In the genomic region with DNA sequence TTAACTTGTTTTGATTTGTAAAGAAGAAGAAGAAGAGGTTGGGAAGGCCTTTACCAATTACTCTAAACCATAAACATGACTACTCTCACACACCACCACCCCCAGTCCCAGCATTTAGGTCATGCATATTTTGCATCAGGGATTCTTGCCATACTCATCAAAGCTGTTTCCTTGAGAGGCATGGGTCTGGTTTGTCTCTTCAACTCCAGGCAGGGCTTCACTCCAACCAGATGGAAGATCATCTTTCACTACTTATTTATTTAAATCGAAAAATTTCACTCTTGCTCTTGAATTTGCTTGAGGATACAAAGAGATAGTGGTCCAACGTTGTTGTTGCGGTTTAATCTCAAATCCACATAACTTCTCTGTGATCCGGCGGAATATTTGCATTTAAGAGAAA, we compare ENCODE assay signal across 25 mouse cellular contexts.
DNase-seq lines count a peak whose midpoint lies in the region; ATAC-seq and TF ChIP-seq lines count a peak whose summit lies in the region.
"Had no signal": no experiment of that assay in that cellular context is flagged by ENCODE, and none has a peak within 500 bp of the region (broad histone marks: within the 10 kb centered on the region; RNA-seq: fewer than 3 reads in every experiment).

No protein-coding gene starts in this region.

- ATAC-seq in embryonic facial prominence, embryonic 13.5 days (ENCODE audit: insufficient number of reproducible peaks, insufficient read depth, low FRiP score, low TSS enrichment, low read depth) = 0 out of 2 replicates have a peak, but pooled peaks have one; percentile 69
- 0 out of 2 replicates have a peak, but pooled peaks have one; percentile 51 for ATAC-seq in embryonic facial prominence, embryonic 15.5 days (ENCODE audit: insufficient number of reproducible peaks, low FRiP score, low TSS enrichment, low read depth)
- no peak for ATAC-seq in hindbrain, postnatal 0 days
- ATAC-seq: forebrain, embryonic 14.5 days; forebrain, postnatal 0 days; Patski had no signal

- no peak overlapping the region for H3K4me2 ChIP-seq in embryonic facial prominence, embryonic 13.5 days
- H3K4me2 ChIP-seq in embryonic facial prominence, embryonic 15.5 days (replicated peaks) = no peak overlapping the region
- H3K4me2 ChIP-seq in hindbrain, postnatal 0 days (ENCODE audit: low read depth, low read length) = no peak overlapping the region
- H3K4me2 ChIP-seq: embryonic facial prominence, embryonic 12.5 days; heart, embryonic 13.5 days; hindbrain, embryonic 12.5 days; hindbrain, embryonic 15.5 days had no signal

- no peak overlapping the region for H3K4me3 ChIP-seq in embryonic facial prominence, embryonic 13.5 days
- H3K4me3 ChIP-seq in embryonic facial prominence, embryonic 10.5 days = no peak overlapping the region
- H3K4me3 ChIP-seq in embryonic facial prominence, embryonic 15.5 days (replicated peaks) = no peak overlapping the region
- H3K4me3 ChIP-seq in hindbrain, postnatal 0 days (ENCODE audit: low read length) = no peak overlapping the region
- H3K4me3 ChIP-seq: embryonic facial prominence, embryonic 12.5 days; gastrocnemius, adult 2 months; heart, adult 2 months; heart, embryonic 10.5 days; heart, embryonic 13.5 days; hindbrain, embryonic 12.5 days; hindbrain, embryonic 15.5 days had no signal

- no peaks in the 10 kb centered on the region for H3K9me3 ChIP-seq in embryonic facial prominence, embryonic 13.5 days
- H3K9me3 ChIP-seq in embryonic facial prominence, embryonic 10.5 days = no peaks in the 10 kb centered on the region
- no peaks in the 10 kb centered on the region for H3K9me3 ChIP-seq in embryonic facial prominence, embryonic 15.5 days (replicated peaks)
- no peaks in the 10 kb centered on the region for H3K9me3 ChIP-seq in hindbrain, postnatal 0 days (ENCODE audit: low read length)
- H3K9me3 ChIP-seq: embryonic facial prominence, embryonic 12.5 days; heart, embryonic 10.5 days; heart, embryonic 13.5 days; hindbrain, embryonic 12.5 days; hindbrain, embryonic 15.5 days had no signal

- no peak for TF ChIP-seq CTCF in hindbrain, postnatal 0 days (IDR thresholded peaks at IDR 0.05; ENCODE audit: low read depth)

- 44% methylated on average over 5 of the region's 5 CpGs for WGBS in embryonic facial prominence, embryonic 13.5 days
- 83% methylated on average over 5 of the region's 5 CpGs for WGBS in embryonic facial prominence, embryonic 10.5 days
- 49% methylated on average over 5 of the region's 5 CpGs for WGBS in embryonic facial prominence, embryonic 15.5 days
- WGBS in hindbrain, postnatal 0 days = 82% methylated on average over 5 of the region's 5 CpGs

- H3K27me3 ChIP-seq in embryonic facial prominence, embryonic 13.5 days = no peaks in the 10 kb centered on the region
- H3K27me3 ChIP-seq in embryonic facial prominence, embryonic 10.5 days (replicated peaks; ENCODE audit: low read depth, poor library complexity, severe bottlenecking) = no peaks in the 10 kb centered on the region
- no peaks in the 10 kb centered on the region for H3K27me3 ChIP-seq in embryonic facial prominence, embryonic 15.5 days
- H3K27me3 ChIP-seq in hindbrain, postnatal 0 days (ENCODE audit: insufficient read depth, low read length) = no peaks in the 10 kb centered on the region
- H3K27me3 ChIP-seq: CH12.LX; embryonic facial prominence, embryonic 12.5 days; heart, embryonic 13.5 days; hindbrain, embryonic 12.5 days; hindbrain, embryonic 15.5 days had no signal

- DNase-seq in embryonic facial prominence, embryonic 10.5 days (ENCODE audit: low spot score) = no peak
- peak; percentile 20 for DNase-seq in brain, adult 2 months (ENCODE audit: low read depth, low spot score)
- DNase-seq in yolk sac, embryonic 10.5 days (ENCODE audit: low spot score) = peak; percentile 17
- DNase-seq in hindbrain, postnatal 0 days (ENCODE audit: low spot score) = no peak
- DNase-seq in gastrocnemius, postnatal 10 days = no peak
- DNase-seq: adrenal gland, postnatal 10 days; adrenal gland, postnatal 36 days; B cell, adult 2 months; forebrain, postnatal 0 days; gastrocnemius, adult 2 months; gastrocnemius, postnatal 25 days; heart, adult 2 months; heart, postnatal 14 days; kidney, adult 18-20 months had no signal

- H3K4me1 ChIP-seq in embryonic facial prominence, embryonic 13.5 days = peaks cover 7% of the 10 kb centered on the region
- no peaks in the 10 kb centered on the region for H3K4me1 ChIP-seq in embryonic facial prominence, embryonic 10.5 days
- H3K4me1 ChIP-seq in embryonic facial prominence, embryonic 15.5 days = peaks cover 10% of the 10 kb centered on the region; the same call in 1 of the 2 replicates
- no peaks in the 10 kb centered on the region for H3K4me1 ChIP-seq in hindbrain, postnatal 0 days (ENCODE audit: insufficient read depth, low read length)
- H3K4me1 ChIP-seq: embryonic facial prominence, embryonic 12.5 days; hindbrain, embryonic 12.5 days; hindbrain, embryonic 15.5 days had no signal

- H3K9ac ChIP-seq in embryonic facial prominence, embryonic 13.5 days = no peak overlapping the region
- no peak overlapping the region for H3K9ac ChIP-seq in embryonic facial prominence, embryonic 15.5 days
- H3K9ac ChIP-seq in hindbrain, postnatal 0 days (replicated peaks; ENCODE audit: low read length) = no peak overlapping the region
- H3K9ac ChIP-seq: embryonic facial prominence, embryonic 12.5 days; forebrain, postnatal 0 days; heart, embryonic 13.5 days; hindbrain, embryonic 12.5 days; hindbrain, embryonic 15.5 days had no signal

- H3K27ac ChIP-seq in embryonic facial prominence, embryonic 13.5 days = no peak overlapping the region
- H3K27ac ChIP-seq in embryonic facial prominence, embryonic 10.5 days (replicated peaks) = no peak overlapping the region
- peak overlapping the region; percentile 36; the same call in 1 of the 2 replicates for H3K27ac ChIP-seq in embryonic facial prominence, embryonic 15.5 days (replicated peaks)
- no peak overlapping the region for H3K27ac ChIP-seq in hindbrain, postnatal 0 days
- H3K27ac ChIP-seq: gastrocnemius, adult 2 months; heart, adult 2 months; heart, embryonic 10.5 days; heart, embryonic 13.5 days; hindbrain, embryonic 12.5 days; hindbrain, embryonic 15.5 days had no signal

- H3K36me3 ChIP-seq in embryonic facial prominence, embryonic 13.5 days = no peaks in the 10 kb centered on the region
- no peaks in the 10 kb centered on the region for H3K36me3 ChIP-seq in embryonic facial prominence, embryonic 10.5 days (replicated peaks)
- no peaks in the 10 kb centered on the region for H3K36me3 ChIP-seq in embryonic facial prominence, embryonic 15.5 days
- no peaks in the 10 kb centered on the region for H3K36me3 ChIP-seq in hindbrain, postnatal 0 days (ENCODE audit: insufficient read depth, low read length)
- H3K36me3 ChIP-seq: embryonic facial prominence, embryonic 12.5 days; G1E; heart, embryonic 10.5 days; heart, embryonic 13.5 days; hindbrain, embryonic 12.5 days; hindbrain, embryonic 15.5 days had no signal

Comparison
In these comparisons a context has a peak if more than half of its experiments do, and no peak if none do; other contexts are left out.
1. DNase-seq: peak in brain, adult 2 months (single experiment) and yolk sac, embryonic 10.5 days (single experiment); none in embryonic facial prominence, embryonic 10.5 days (single experiment), hindbrain, postnatal 0 days (single experiment) and gastrocnemius, postnatal 10 days (single experiment).